Mouse (Mus musculus) adrenal gland, adult (tissue): ENCODE results near the gene 2210011C24Rik.
A peak's percentile ranks its signal among the peaks of the same experiment; 100 is the strongest.
"Not testable (repeated sequence)": the region's sequence is repeated elsewhere in the genome, so short reads cannot be mapped to it uniquely, and the experiment has no call there.

Experiments used
- DNase-seq, 2 experiments: peaks; one replicate each; pipeline ENCODE4 v3.0.0; 2022 to 2023; ENCODE audit warnings: low spot score in 1 of 2; ENCODE audit not compliant: inconsistent age in 2 of 2

2210011C24Rik gene

DNA sequence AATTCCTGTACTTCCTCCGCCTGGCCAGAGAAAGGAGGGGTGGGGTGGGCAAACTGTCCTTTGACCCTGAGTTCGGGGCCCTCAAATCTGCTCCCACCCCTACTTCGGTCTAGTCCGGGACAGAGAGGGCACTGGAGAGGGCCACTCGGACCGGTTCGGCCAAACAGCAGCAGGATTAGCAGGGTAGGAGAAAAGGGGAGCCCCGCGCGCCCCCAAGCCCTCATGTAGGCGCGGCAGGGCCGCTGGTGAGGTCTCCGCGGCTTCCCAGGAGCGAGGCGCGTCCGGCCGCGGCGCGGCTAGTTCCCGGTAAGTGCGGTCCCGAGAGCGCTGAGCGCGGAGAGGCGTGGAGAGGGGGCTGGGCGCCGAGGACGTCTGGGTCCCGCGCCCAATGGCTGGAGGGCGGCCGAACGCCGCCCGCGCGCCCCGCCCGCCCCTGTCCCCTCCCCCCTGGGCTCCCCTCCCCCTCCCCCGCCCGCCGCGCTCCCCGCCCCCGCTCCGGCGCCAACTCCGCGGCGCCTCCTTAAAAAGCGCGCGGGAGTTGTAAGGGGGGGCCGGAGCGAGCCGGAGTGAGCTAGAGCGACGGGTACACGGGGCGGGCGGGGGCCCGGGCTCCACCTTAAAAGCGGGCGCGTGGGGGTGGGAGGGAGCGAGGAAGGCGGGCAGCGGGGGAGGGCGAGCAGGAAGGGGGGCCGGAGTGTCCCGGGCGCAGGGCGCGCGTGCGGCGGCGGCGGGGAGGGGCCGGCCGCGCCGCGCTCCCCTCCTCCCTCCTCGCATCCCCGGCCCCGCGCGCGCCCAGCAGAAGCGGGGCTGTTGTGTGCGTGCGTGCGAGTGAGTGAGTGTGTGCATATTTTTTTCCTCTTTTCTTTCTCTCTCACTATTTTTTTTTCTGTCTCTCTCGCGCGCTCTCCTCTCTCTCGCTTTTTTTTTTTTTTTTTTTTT, 15.1 kb downstream of the 2210011C24Rik start:
- peak; percentile 93 to 96 for DNase-seq

DNA sequence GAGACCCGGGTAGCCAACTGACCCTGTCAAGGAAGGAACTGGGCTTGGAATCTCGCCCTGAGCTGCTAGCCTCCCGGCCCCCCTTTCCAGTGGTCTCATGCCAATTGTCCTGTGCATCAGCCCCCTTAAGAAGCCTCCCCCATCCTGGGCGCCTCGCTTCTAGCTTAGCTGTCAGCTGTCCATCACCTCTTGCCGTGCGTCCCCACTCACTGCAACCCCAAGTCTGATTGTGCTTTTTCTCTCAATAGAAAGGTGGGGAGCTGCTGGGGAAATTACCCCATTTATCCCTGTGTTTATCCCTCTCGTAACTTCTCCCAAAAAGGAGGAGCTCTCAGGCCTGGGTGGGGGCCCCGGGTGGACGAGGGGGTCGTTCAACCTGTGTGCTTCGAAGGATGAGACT, 16.0 kb downstream of the 2210011C24Rik start:
- peak in 1 of 2 experiments; percentile 46 for DNase-seq

DNA sequence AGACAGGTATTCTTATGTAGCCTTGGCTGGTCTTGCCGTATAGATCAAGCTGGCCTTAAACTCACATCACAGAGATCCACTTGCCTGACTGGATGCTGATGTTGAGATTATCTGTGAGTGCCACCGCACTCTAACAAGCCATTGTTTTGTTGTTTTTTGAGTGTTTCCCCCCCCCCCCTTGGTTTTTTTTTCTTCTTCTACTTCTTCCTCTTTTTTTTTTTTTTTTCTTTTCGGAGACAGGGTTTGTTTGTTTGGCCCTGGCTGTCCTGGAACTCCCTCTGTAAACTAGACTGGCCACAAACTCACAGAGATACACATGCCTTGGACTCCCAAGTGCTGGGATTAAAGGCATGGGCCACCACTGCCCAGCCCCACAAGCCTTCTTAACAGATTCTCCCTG, 17.9 kb downstream of the 2210011C24Rik start:
- no peak for DNase-seq

- peak in 1 of 2 experiments; percentile 62 for DNase-seq
These were observed 19.5 kb downstream of the 2210011C24Rik start for GRCm38 (mm10) chr8:83992488-83992887.

GRCm38 (mm10) chr8:83990170-83990569, 21.8 kb downstream of the 2210011C24Rik start:
- no peak for DNase-seq

- DNase-seq, result no peak
These were observed 22.7 kb downstream of the 2210011C24Rik start for GRCm38 (mm10) chr8:83989243-83989642.

GRCm38 (mm10) chr8:83983222-83983621, 28.7 kb downstream of the 2210011C24Rik start:
- DNase-seq, result not testable (repeated sequence)

- no peak for DNase-seq
These were observed 29.5 kb downstream of the 2210011C24Rik start for GRCm38 (mm10) chr8:83982449-83982848.

DNA sequence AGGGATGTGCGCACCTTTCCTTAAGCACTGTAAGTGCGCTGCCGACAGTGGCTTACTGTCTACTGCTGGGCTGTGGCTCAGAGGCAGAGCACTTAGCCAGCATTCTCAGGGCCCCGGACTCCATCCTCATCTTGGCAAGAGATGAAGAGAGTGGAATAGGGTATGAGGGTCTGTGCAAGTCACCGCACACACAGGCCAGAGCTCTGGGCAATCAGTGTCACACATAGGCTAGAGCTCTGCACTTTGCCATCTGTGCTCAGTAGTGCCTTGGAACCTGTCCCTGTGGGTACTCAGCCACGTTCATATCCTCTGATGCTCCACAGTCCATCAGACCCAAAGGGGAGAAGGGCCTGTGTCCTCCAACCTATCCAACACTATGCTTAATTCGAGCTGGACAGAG, 30.4 kb downstream of the 2210011C24Rik start:
- DNase-seq, result no peak

- peak; percentile 33 to 58 for DNase-seq
These were observed 31.1 kb downstream of the 2210011C24Rik start for GRCm38 (mm10) chr8:83980845-83981244.

DNA sequence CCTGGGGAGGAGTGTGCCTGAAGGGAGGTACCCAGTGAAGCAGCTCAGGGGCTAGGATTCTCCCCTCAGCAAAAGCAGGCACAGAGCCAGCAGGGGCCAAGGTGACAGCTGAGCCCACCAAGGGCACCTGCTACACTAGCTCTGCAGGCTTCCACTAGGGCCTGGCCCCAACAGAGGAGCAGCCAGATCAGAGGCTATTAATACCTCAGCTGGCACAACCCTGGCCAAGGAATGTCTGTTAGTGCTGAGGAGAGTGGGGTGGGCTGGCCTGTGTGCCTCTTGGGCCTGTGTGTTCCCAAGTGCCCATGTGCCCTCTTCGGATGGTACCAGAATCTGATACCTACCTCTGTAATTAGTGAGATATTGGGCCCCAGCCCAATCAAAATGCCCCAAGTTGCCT, 31.7 kb downstream of the 2210011C24Rik start:
- DNase-seq, result peak in 1 of 2 experiments; percentile 47

GRCm38 (mm10) chr8:83978200-83978599, 33.8 kb downstream of the 2210011C24Rik start:
- peak in 1 of 2 experiments; percentile 23 for DNase-seq

- DNase-seq, result peak; percentile 76 to 87
These were observed 34.3 kb downstream of the 2210011C24Rik start for GRCm38 (mm10) chr8:83977646-83978045.

DNA sequence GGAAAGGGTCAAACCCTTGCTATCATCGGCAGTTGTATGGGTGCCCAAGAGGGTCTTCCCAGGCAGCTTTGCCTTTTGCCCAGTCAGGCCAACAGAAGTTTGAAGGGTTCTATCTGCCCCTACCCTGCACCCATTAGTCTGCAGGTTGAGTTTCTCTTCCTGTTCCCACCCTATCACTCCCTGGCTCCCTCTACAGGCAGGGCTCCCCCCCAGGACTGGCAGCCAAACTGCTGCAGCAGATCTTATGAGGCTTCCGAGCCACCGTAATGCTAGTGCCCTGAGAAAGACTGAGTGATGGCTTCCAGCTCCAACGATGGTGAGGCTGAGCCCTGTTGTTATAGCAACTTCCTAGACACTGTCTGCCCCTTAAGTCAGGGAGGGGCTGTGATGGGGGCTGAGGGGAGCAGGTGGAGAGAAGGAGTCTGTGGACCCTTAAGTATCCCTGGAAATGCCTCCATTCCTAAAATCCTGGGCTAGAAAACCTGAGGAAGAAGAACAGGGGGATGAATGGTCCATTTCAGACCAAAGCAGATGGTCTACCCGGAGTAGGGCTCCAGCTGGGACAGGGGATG, 35.1 kb downstream of the 2210011C24Rik start:
- peak; percentile 35 to 60 for DNase-seq

DNA sequence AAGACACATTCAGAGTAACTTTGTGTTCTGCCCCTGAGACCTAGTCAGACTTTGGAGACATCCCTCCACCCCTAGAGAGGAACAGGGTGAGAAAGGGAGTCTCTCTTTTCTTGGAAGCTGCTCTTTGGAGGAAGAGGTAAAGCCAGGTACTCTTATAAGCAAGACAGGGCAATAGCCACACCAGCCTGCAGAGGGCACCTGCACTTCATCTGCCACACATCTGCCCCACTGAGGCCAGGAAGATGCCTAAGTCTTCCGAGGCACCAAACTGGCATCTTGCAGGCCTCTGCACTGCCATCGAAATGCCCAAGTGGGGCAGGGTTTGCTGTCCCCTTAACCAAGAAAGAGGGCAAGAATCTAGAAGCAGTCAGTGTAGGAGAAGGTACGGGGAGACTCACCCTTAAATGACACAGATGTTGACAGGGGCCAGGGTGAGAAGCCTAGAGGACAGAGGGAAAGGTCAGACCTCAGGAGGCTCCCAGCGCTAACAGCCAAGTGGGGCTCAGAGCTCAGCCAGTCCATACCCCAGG, 35.8 kb downstream of the 2210011C24Rik start:
- DNase-seq, result peak; percentile 40 to 68

GRCm38 (mm10) chr8:83974521-83974920, 37.5 kb downstream of the 2210011C24Rik start:
- peak in 1 of 2 experiments; percentile 43 for DNase-seq

GRCm38 (mm10) chr8:83973161-83974031, 38.6 kb downstream of the 2210011C24Rik start:
- DNase-seq, result peak; percentile 31 to 76

DNA sequence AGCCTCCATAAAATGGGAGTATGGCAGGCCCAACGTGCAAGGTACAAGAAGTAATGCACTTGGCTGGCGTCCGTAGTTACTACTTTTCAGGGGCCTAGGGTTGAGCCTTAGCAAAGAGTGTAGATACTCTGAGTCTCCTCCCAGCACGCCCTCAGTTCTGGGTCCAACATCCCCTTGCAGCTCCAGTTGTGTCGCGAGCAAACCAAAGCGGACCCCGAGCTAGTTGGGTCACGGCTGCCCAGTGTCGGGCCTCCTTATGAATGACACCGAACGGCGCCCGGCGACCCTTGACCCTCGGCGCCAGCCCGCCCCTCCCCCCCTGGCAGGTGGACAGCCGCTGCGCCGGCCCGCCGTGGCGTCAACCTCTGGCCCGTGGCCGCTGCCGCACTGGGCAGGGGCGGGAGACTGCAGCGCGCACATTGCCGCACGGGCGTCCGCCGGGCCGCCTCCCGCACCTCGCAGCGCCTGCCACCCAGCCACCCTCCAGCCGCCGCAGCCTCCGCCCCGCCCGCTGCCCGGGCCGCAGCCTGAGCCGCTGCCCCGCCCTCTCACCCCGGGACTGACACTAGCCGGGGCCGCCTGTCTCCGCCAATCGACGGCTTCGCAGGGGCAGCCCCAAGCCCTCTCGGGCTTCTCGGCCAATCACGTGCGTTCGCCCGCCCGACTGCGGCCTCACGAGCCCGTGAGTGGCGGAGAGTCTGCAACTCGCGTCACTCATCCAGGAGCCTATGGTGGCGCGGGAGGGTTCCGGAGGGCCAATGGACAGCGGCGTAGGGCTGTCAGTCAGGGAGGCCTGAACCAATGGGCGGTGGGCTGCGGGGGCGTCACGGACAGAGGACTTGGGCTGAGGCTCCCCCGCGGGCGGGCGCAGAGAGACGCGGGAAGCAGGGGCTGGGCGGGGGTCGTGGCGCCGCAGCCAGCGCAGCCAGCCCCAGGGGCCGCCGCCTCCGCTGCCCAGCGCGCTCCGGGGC, 39.5 kb downstream of the 2210011C24Rik start, which contains the start of gene Prkaca:
TSS of gene Prkaca (plus strand) at position 844 of the 971 bp plus-strand sequence.
- DNase-seq, result peak; percentile 99

GRCm38 (mm10) chr8:83971661-83972060, 40.3 kb downstream of the 2210011C24Rik start:
- no peak for DNase-seq

GRCm38 (mm10) chr8:83971121-83971520, 40.9 kb downstream of the 2210011C24Rik start:
- peak; percentile 52 to 85 for DNase-seq
